Mouse (Mus musculus) small intestine, adult 2 months (tissue): ENCODE measurements around the gene Fkbp1a.

Experiments used
- CTCF ChIP-seq: fragments of 200-500 bp; IDR thresholded peaks from 2 replicates; pipeline ENCODE4 v1.5.1; 2012; ENCODE audit warnings: low read depth, mild to moderate bottlenecking, control low read depth, inconsistent platforms, low read length, moderate library complexity, mixed read lengths; ENCODE audit not compliant: insufficient replicate concordance, insufficient read length; ENCODE audit errors: extremely low read depth
- POLR2A ChIP-seq: fragments of 200-500 bp; IDR thresholded peaks from 2 replicates; pipeline ENCODE4 v1.6.1; 2012; ENCODE audit warnings: low read depth, mild to moderate bottlenecking, control low read depth, inconsistent platforms, low read length, moderate library complexity

GRCm38 (mm10) chr2:151543063-151543895 is 996 bp downstream of the Fkbp1a start:
- no peak for TF ChIP-seq CTCF
- no peak for TF ChIP-seq POLR2A
